Mouse (Mus musculus) erythroid progenitor cell, adult 5-6 weeks (primary cell): ENCODE data around the gene Tbx21. TPM values are rescaled to one million over a fixed set of nuclear protein-coding genes. Genes with fewer than 3 reads are reported as not detected.
A peak's percentile ranks its signal among the peaks of the same experiment; 100 is the strongest.

ENCODE experiments used
- ATAC-seq: replicated peaks from 2 replicates; pipeline ENCODE4 v1.8.0; 2016; ENCODE audit warnings: moderate number of reproducible peaks, mild to moderate bottlenecking, moderate TSS enrichment, inconsistent platforms; ENCODE audit not compliant: poor library complexity, low FRiP score, severe bottlenecking
- total RNA-seq, 2 experiments: library from RNA; stranded (forward) in 1 of 2; stranded (reverse) in 1 of 2; fragments of 150-400 nt in 1 of 2; fragments of 186-747, 209-891 nt in 1 of 2; gene quantifications; 2 replicates each; pipeline versions ENCODE4 v1.2.3 to v1.2.4; 2015 to 2017; ENCODE audit warnings: low replicate concordance in 2 of 2

The Tbx21 gene
- total RNA-seq, 2 experiments from 2014 or later: not detected

DNA sequence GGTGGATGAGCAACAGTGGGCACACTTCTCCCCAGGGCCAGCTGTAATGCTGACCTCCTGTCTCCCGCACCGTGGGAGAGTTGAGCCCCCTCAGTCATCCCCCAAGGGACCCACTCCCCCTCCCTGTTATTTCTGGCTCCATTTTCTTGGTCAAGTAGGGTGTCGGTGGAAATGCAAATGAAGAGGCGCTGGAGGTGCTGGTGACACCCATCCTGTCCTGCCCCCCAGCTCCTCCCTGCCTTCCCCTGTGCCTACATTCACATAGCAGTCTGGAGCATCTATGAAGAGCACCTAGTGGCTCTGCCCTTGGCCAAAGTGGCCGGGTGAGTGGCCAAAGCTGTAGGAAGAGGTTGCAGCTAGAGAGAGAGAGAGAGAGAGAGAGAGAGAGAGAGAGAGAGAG is 18.1 kb upstream of the Tbx21 start:
- ATAC-seq: no peak

DNA sequence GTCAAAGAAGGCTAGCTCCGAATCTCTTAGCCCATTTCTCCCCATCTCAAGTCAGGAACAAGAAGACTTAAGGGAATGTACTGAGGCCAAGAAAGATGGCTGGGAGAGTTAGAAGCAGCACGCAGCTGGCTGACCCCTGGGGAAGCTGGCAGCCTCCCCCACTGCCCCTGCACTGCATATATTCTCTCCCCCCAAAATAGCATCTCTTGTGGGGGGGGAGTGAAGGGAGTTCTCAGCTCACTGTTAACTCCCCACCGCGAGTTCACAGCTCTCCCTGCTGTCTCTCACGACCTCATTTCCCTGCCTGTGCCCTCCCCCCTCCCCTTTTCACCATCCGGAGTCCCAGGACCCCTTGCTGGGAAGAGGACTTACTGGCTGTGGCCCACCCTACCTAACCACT is 17.1 kb upstream of the Tbx21 start:
- ATAC-seq: no peak

- ATAC-seq: no peak
These were observed 16.6 kb upstream of the Tbx21 start for GRCm38 (mm10) chr11:97131683-97132082.

DNA sequence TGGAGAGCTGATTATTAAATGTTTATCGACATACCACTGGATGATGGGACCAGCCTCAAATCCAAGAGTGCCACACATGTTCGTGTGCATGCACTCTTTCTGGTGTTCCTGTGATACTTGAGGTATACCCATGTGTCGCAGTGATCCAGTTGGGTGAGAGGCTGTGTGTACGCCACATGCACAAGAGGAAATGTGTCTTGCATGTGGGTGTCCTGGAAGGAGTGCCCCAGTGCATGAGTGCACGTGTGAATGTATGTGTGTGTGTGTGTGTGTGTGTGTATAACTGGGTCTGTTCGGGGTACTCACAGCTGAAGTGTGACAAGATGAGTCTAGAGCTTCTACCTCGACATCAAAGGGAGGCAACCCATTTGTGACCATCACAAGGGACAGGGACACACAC is 15.2 kb upstream of the Tbx21 start:
- no peak for ATAC-seq

DNA sequence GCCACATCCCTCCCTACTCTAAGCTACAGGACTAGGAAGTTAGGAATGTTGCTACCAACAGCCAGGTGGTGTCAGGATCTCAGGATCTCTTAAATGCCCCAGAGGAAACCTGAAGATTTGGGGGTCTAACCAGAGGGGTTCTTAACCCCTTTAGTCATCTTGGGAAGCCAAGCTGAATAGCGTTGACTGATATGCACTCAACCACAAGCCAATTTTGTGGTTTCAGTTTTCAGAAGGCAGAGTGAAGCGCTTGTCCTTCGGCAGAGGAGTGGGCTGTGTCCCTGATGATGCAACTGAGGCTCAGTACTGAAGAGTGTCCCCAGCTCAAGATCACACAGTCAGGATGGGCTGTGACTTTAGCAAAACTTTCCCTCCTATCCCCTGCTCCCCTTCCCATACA is 13.8 kb upstream of the Tbx21 start:
- no peak for ATAC-seq

GRCm38 (mm10) chr11:97127470-97128223 is 12.5 kb upstream of the Tbx21 start:
- ATAC-seq: no peak

GRCm38 (mm10) chr11:97126645-97127468 is 11.7 kb upstream of the Tbx21 start:
- no peak for ATAC-seq

GRCm38 (mm10) chr11:97124266-97125036 is 9.3 kb upstream of the Tbx21 start:
- no peak for ATAC-seq

GRCm38 (mm10) chr11:97123282-97123890 is 8.3 kb upstream of the Tbx21 start:
- no peak for ATAC-seq

GRCm38 (mm10) chr11:97120641-97121040 is 5.5 kb upstream of the Tbx21 start:
- no peak for ATAC-seq

GRCm38 (mm10) chr11:97120221-97120620 is 5.1 kb upstream of the Tbx21 start:
- ATAC-seq: no peak

GRCm38 (mm10) chr11:97115797-97116196 is 666 bp upstream of the Tbx21 start:
- no peak for ATAC-seq

GRCm38 (mm10) chr11:97112519-97113125 is 2.5 kb downstream of the Tbx21 start:
- ATAC-seq: no peak

- no peak for ATAC-seq
These were observed 6.2 kb downstream of the Tbx21 start for GRCm38 (mm10) chr11:97108976-97109375.

GRCm38 (mm10) chr11:97104091-97104483 is 11.0 kb downstream of the Tbx21 start:
- no peak for ATAC-seq

GRCm38 (mm10) chr11:97103163-97104090 is 11.7 kb downstream of the Tbx21 start:
- no peak for ATAC-seq

- ATAC-seq: peak; percentile 65; the same call in 1 of the 2 replicates
These were observed 13.4 kb downstream of the Tbx21 start for GRCm38 (mm10) chr11:97101722-97102121.

DNA sequence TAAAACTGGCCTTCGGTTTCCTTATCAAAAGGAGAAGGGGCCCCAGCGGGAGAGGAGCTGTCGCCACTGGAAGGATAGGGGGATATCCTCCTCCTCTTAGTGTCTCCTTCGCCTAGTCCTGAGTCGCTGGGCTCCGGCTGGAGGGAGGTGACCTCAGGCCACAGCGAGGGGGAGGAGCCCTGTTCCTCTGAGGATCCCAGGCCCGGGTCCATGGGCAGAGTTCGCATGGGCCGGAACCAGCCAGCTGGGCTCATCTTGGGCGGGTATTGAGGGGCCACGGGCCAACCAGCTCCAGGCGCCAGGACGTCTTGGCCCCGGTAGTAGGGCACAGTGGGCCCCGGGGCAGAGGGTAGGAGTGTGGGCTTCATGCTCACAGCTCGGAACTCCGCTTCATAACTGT is 16.3 kb downstream of the Tbx21 start:
- ATAC-seq: no peak

DNA sequence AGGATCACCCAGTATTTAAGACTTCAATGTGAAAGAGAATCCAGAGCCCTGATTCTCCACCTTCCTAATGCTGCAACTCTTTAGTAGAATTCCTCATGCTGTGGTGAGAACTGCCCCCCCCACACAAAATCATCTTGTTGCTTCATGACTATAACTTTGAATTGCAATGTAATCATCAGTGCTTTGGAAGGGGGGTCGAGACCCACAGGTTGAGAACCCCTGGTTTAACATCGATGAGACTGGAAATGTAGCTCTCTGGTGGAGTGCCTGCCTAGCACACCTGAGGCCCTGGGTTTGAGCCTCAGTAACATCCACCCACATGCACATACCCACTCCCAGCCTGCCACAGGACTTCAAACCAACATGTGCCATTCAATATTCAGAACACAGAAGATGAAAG is 20.5 kb downstream of the Tbx21 start:
- no peak for ATAC-seq
